Mouse (Mus musculus): ENCODE measurements around the gene Por. TPM values are rescaled to one million over a fixed set of nuclear protein-coding genes. Genes with fewer than 3 reads are reported as not detected.
A peak's percentile ranks its signal among the peaks of the same experiment; 100 is the strongest.

Gene Por
- polyA plus RNA-seq, 1 experiment = 28.4 TPM

- H3K4me1 ChIP-seq (ENCODE audit: control insufficient read depth, insufficient read depth, low read length) = no peaks in the 10 kb centered on the region
- TF ChIP-seq CTCF (IDR thresholded peaks at IDR 0.05; ENCODE audit: control insufficient read depth, insufficient read depth, low read length) = no peak
- no peak for TF ChIP-seq POLR2A (IDR thresholded peaks at IDR 0.05; ENCODE audit: borderline replicate concordance, control insufficient read depth, low read depth, low read length)
- no peak overlapping the region for H3K27ac ChIP-seq (ENCODE audit: control insufficient read depth, insufficient read depth, low read depth, low read length, poor library complexity)
- H3K4me3 ChIP-seq (replicated peaks; ENCODE audit: control insufficient read depth, low read depth, low read length) = no peak overlapping the region
- 96% methylated on average over 42 of the region's 42 CpGs for WGBS
These were observed 64.3 kb downstream of the Por start for GRCm38 (mm10) chr5:135734057-135734680.

GRCm38 (mm10) chr5:135735741-135736140, 65.9 kb downstream of the Por start:
- Histone ChIP-seq H3K27ac (ENCODE audit: control insufficient read depth, insufficient read depth, low read depth, low read length, poor library complexity) (no peak overlapping the region), H3K4me3 (replicated peaks; ENCODE audit: control insufficient read depth, low read depth, low read length) (no peak overlapping the region), H3K4me1 (ENCODE audit: control insufficient read depth, insufficient read depth, low read length) (no peaks in the 10 kb centered on the region)
- WGBS = 84% methylated on average over 13 of the region's 13 CpGs
- TF ChIP-seq POLR2A (IDR thresholded peaks at IDR 0.05; ENCODE audit: borderline replicate concordance, control insufficient read depth, low read depth, low read length) (no peak), CTCF (IDR thresholded peaks at IDR 0.05; ENCODE audit: control insufficient read depth, insufficient read depth, low read length) (no peak)

GRCm38 (mm10) chr5:135736544-135736943, 66.7 kb downstream of the Por start:
- Histone ChIP-seq H3K27ac (ENCODE audit: control insufficient read depth, insufficient read depth, low read depth, low read length, poor library complexity) (no peak overlapping the region), H3K4me1 (ENCODE audit: control insufficient read depth, insufficient read depth, low read length) (no peaks in the 10 kb centered on the region), H3K4me3 (replicated peaks; ENCODE audit: control insufficient read depth, low read depth, low read length) (no peak overlapping the region)
- 91% methylated on average over 16 of the region's 16 CpGs for WGBS
- no peak for TF ChIP-seq CTCF (IDR thresholded peaks at IDR 0.05; ENCODE audit: control insufficient read depth, insufficient read depth, low read length)
- no peak for TF ChIP-seq POLR2A (IDR thresholded peaks at IDR 0.05; ENCODE audit: borderline replicate concordance, control insufficient read depth, low read depth, low read length)

GRCm38 (mm10) chr5:135737154-135737553, 67.3 kb downstream of the Por start:
- no peaks in the 10 kb centered on the region for H3K4me1 ChIP-seq (ENCODE audit: control insufficient read depth, insufficient read depth, low read length)
- 83% methylated on average over 7 of the region's 7 CpGs for WGBS

GRCm38 (mm10) chr5:135738266-135738665, 68.4 kb downstream of the Por start:
- Histone ChIP-seq H3K4me3 (replicated peaks; ENCODE audit: control insufficient read depth, low read depth, low read length) (no peak overlapping the region), H3K27ac (ENCODE audit: control insufficient read depth, insufficient read depth, low read depth, low read length, poor library complexity) (no peak overlapping the region), H3K4me1 (ENCODE audit: control insufficient read depth, insufficient read depth, low read length) (no peaks in the 10 kb centered on the region; the same call in 1 of the 2 replicates)
- 65% methylated on average over 6 of the region's 6 CpGs for WGBS
- TF ChIP-seq POLR2A (IDR thresholded peaks at IDR 0.05; ENCODE audit: borderline replicate concordance, control insufficient read depth, low read depth, low read length) (no peak), CTCF (IDR thresholded peaks at IDR 0.05; ENCODE audit: control insufficient read depth, insufficient read depth, low read length) (no peak)

More at GRCm38 (mm10) chr5:135737154-135737553, 67.3 kb downstream of the Por start:
- Histone ChIP-seq H3K27ac (ENCODE audit: control insufficient read depth, insufficient read depth, low read depth, low read length, poor library complexity) (no peak overlapping the region), H3K4me3 (replicated peaks; ENCODE audit: control insufficient read depth, low read depth, low read length) (no peak overlapping the region)
- TF ChIP-seq CTCF (IDR thresholded peaks at IDR 0.05; ENCODE audit: control insufficient read depth, insufficient read depth, low read length) (peak; percentile 59; the same call in 1 of the 2 replicates), POLR2A (IDR thresholded peaks at IDR 0.05; ENCODE audit: borderline replicate concordance, control insufficient read depth, low read depth, low read length) (no peak)

GRCm38 (mm10) chr5:135742156-135742555, 72.3 kb downstream of the Por start:
- Histone ChIP-seq H3K27ac (ENCODE audit: control insufficient read depth, insufficient read depth, low read depth, low read length, poor library complexity) (no peak overlapping the region), H3K4me3 (replicated peaks; ENCODE audit: control insufficient read depth, low read depth, low read length) (no peak overlapping the region), H3K4me1 (ENCODE audit: control insufficient read depth, insufficient read depth, low read length) (peaks cover 1% of the 10 kb centered on the region; the same call in 1 of the 2 replicates)
- 72% methylated on average over 10 of the region's 10 CpGs for WGBS
- TF ChIP-seq CTCF (IDR thresholded peaks at IDR 0.05; ENCODE audit: control insufficient read depth, insufficient read depth, low read length) = no peak
- TF ChIP-seq POLR2A (IDR thresholded peaks at IDR 0.05; ENCODE audit: borderline replicate concordance, control insufficient read depth, low read depth, low read length) = no peak

- TF ChIP-seq CTCF (IDR thresholded peaks at IDR 0.05; ENCODE audit: control insufficient read depth, insufficient read depth, low read length) (no peak), POLR2A (IDR thresholded peaks at IDR 0.05; ENCODE audit: borderline replicate concordance, control insufficient read depth, low read depth, low read length) (no peak)
- Histone ChIP-seq H3K4me3 (replicated peaks; ENCODE audit: control insufficient read depth, low read depth, low read length) (peak overlapping the region; percentile 94), H3K4me1 (ENCODE audit: control insufficient read depth, insufficient read depth, low read length) (peaks cover 1% of the 10 kb centered on the region; the same call in 1 of the 2 replicates), H3K27ac (ENCODE audit: control insufficient read depth, insufficient read depth, low read depth, low read length, poor library complexity) (peak overlapping the region; percentile 52)
- 29% methylated on average over 18 of the region's 18 CpGs for WGBS
These were observed 73.3 kb downstream of the Por start for GRCm38 (mm10) chr5:135742941-135743740.

All from bone marrow, adult 2 months (tissue).